Mouse (Mus musculus): ENCODE results near the gene Ints6. TPM values are rescaled to one million over a fixed set of nuclear protein-coding genes. Genes with fewer than 3 reads are reported as not detected.

The Ints6 gene
- total and polyA plus RNA-seq, 3 experiments: 15.9 to 191 (median 145) TPM

DNA sequence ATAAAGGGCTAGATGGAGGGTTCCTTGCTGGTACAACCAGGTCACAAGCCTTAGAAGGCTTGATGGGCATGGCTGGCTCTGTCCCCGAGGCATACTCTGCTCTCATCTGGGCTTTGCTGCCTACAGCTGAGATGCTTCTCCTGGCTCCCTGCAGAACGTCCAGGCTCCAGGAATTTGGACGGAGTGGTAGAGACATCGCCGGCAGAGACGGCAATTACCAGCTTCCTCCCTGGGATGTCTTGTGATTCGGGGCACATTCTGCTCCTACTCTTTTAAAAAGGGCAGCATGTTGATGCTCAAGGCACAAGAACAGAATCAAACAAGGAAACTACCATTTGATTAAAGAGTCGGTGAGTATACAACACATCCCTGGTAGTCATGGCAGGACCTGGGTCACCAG is 97.6 kb downstream of the Ints6 start, which contains the start of gene Serpine3:
Gene Serpine3 (plus strand): TSS at position 301 of the 400 bp plus-strand sequence.
- Histone ChIP-seq H3K4me3 (ENCODE audit: low read depth, low read length) (no peak within 1 kb of the TSS), H3K36me3 (replicated peaks) (no peaks in the 10 kb centered on the region), H3K4me1 (ENCODE audit: insufficient read depth, low read depth, low read length) (no peaks in the 10 kb centered on the region), H3K27me3 (ENCODE audit: insufficient read depth, low read length) (peaks cover 27% of the 10 kb centered on the region), H3K9me3 (replicated peaks) (no peaks in the 10 kb centered on the region)
- DNase-seq (ENCODE audit: low spot score): no peak
- TF ChIP-seq GATA1 (IDR thresholded peaks at IDR 0.05; ENCODE audit: borderline replicate concordance, low read length) (no peak), POLR2AphosphoS5 (IDR thresholded peaks at IDR 0.05; ENCODE audit: insufficient replicate concordance, low read depth, low read length) (no peak), TAL1 (conservative IDR thresholded peaks at IDR 0.05; ENCODE audit: low read depth, low read length) (no peak), GATA2 (IDR thresholded peaks at IDR 0.05; ENCODE audit: borderline replicate concordance, low read depth, low read length) (no peak), CTCF (IDR thresholded peaks at IDR 0.05; ENCODE audit: low read depth, low read length) (no peak)
- ATAC-seq (ENCODE audit: extremely low read depth, insufficient number of reproducible peaks, low FRiP score, poor library complexity, severe bottlenecking): no peak

DNA sequence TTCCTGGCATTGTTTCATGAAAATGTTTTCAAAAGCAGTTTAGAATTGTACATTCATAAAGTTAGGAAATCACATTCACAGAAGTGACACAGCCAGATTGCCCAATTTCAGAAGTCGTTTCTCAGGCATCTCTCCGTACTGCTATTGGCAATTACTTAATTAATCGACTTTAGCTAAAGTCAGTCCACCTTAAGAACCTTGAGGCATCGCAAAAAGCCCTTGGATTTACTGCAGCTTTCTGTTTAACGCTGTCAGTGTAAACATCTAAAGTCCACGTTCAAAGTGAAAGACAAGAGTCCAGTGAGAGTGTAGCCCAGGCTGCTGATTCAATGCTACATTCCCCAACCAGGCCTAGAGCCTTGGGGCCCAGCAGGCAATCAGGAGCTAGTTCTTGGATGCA is 98.6 kb downstream of the Ints6 start:
- TF ChIP-seq GATA2 (IDR thresholded peaks at IDR 0.05; ENCODE audit: borderline replicate concordance, low read depth, low read length): no peak
- TF ChIP-seq POLR2AphosphoS5 (IDR thresholded peaks at IDR 0.05; ENCODE audit: insufficient replicate concordance, low read depth, low read length): no peak
- no peak for TF ChIP-seq TAL1 (conservative IDR thresholded peaks at IDR 0.05; ENCODE audit: low read depth, low read length)
- TF ChIP-seq GATA1 (IDR thresholded peaks at IDR 0.05; ENCODE audit: borderline replicate concordance, low read length): no peak
- no peak for TF ChIP-seq CTCF (IDR thresholded peaks at IDR 0.05; ENCODE audit: low read depth, low read length)
- Histone ChIP-seq H3K36me3 (replicated peaks) (no peaks in the 10 kb centered on the region), H3K4me1 (ENCODE audit: insufficient read depth, low read depth, low read length) (no peaks in the 10 kb centered on the region), H3K9me3 (replicated peaks) (no peaks in the 10 kb centered on the region), H3K27me3 (ENCODE audit: insufficient read depth, low read length) (peaks cover 22% of the 10 kb centered on the region), H3K4me3 (ENCODE audit: low read depth, low read length) (no peak overlapping the region)
- ATAC-seq (ENCODE audit: extremely low read depth, insufficient number of reproducible peaks, low FRiP score, poor library complexity, severe bottlenecking) (no peak), DNase-seq (ENCODE audit: low spot score) (no peak)

DNA sequence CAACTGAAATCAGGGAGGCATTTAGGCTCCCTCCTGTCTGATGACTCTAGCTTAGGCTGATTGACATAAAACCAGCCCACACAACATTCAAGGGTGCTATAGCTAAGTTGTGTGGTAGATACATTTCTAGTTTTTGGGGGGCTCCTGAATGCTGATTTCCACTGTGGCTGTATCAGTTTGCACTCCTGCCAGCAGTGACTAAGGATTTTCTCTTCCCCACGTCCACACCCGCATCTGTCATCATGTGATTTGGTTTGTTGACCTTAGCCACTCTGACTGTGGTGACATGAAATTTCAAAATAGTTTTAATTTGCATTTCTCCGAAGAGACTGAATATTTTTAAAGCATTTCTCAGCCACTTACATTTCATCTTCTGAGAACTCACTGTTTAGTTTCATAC is 103.5 kb downstream of the Ints6 start:
- H3K9me3 ChIP-seq (replicated peaks): no peaks in the 10 kb centered on the region
- H3K4me1 ChIP-seq (ENCODE audit: insufficient read depth, low read depth, low read length): no peaks in the 10 kb centered on the region
- no peak for DNase-seq (ENCODE audit: low spot score)
- ATAC-seq (ENCODE audit: extremely low read depth, insufficient number of reproducible peaks, low FRiP score, poor library complexity, severe bottlenecking): no peak
- no peaks in the 10 kb centered on the region for H3K36me3 ChIP-seq (replicated peaks)
- H3K27me3 ChIP-seq (ENCODE audit: insufficient read depth, low read length): peaks cover 8% of the 10 kb centered on the region; the same call in 1 of the 2 replicates
- no peak for TF ChIP-seq GATA1 (IDR thresholded peaks at IDR 0.05; ENCODE audit: borderline replicate concordance, low read length)
- TF ChIP-seq GATA2 (IDR thresholded peaks at IDR 0.05; ENCODE audit: borderline replicate concordance, low read depth, low read length): no peak
- TF ChIP-seq CTCF (IDR thresholded peaks at IDR 0.05; ENCODE audit: low read depth, low read length): no peak
- TF ChIP-seq POLR2AphosphoS5 (IDR thresholded peaks at IDR 0.05; ENCODE audit: insufficient replicate concordance, low read depth, low read length): no peak
- H3K4me3 ChIP-seq (ENCODE audit: low read depth, low read length): no peak overlapping the region

DNA sequence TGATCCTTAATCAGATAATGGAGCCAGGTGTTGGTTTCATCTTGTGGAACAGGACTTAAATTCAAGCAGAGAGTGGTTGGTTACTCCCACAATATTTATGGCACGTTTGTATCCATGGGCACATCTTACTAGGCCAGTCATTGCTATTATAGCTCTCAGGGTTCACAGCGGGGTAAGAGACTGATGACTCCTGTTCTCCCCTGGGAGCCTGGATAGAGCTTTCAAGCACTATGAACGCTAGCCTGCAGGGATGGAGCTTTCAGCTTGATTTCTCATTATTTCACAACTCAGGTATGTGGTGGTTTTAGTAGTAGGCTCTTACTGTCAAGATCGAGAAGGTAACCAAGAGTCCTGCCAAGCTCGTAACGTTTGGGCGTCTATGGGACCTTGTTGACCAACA is 105.0 kb downstream of the Ints6 start:
- Histone ChIP-seq H3K4me3 (ENCODE audit: low read depth, low read length) (no peak overlapping the region), H3K36me3 (replicated peaks) (no peaks in the 10 kb centered on the region), H3K27me3 (ENCODE audit: insufficient read depth, low read length) (peaks cover 6% of the 10 kb centered on the region; the same call in 1 of the 2 replicates), H3K9me3 (replicated peaks) (no peaks in the 10 kb centered on the region), H3K4me1 (ENCODE audit: insufficient read depth, low read depth, low read length) (no peaks in the 10 kb centered on the region)
- TF ChIP-seq GATA2 (IDR thresholded peaks at IDR 0.05; ENCODE audit: borderline replicate concordance, low read depth, low read length): no peak
- no peak for TF ChIP-seq TAL1 (conservative IDR thresholded peaks at IDR 0.05; ENCODE audit: low read depth, low read length)
- no peak for TF ChIP-seq GATA1 (IDR thresholded peaks at IDR 0.05; ENCODE audit: borderline replicate concordance, low read length)
- no peak for TF ChIP-seq CTCF (IDR thresholded peaks at IDR 0.05; ENCODE audit: low read depth, low read length)
- no peak for TF ChIP-seq POLR2AphosphoS5 (IDR thresholded peaks at IDR 0.05; ENCODE audit: insufficient replicate concordance, low read depth, low read length)
- ATAC-seq (ENCODE audit: extremely low read depth, insufficient number of reproducible peaks, low FRiP score, poor library complexity, severe bottlenecking) (no peak), DNase-seq (ENCODE audit: low spot score) (no peak)

DNA sequence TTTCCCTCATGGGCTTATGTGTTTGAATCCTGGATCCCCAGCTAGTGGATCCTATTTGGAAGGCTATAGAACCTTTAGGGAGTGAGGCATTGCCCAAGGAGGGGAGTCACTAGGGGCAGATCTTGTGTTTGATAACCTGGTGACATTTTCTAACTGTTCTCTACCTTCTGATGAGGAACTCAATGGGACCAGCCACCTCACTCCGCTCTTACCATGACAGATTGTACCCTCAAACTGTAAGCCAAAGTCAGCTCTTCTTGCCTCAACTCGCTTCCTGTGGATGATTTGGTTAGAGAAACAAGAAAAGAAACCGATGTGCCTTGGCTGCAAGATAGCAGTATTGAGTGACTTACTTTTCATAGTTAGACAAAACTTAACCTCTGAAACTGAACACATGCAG is 109.2 kb downstream of the Ints6 start:
- H3K9me3 ChIP-seq (replicated peaks): no peaks in the 10 kb centered on the region
- TF ChIP-seq GATA1 (IDR thresholded peaks at IDR 0.05; ENCODE audit: borderline replicate concordance, low read length) (no peak), GATA2 (IDR thresholded peaks at IDR 0.05; ENCODE audit: borderline replicate concordance, low read depth, low read length) (no peak), POLR2AphosphoS5 (IDR thresholded peaks at IDR 0.05; ENCODE audit: insufficient replicate concordance, low read depth, low read length) (no peak), CTCF (IDR thresholded peaks at IDR 0.05; ENCODE audit: low read depth, low read length) (no peak), TAL1 (conservative IDR thresholded peaks at IDR 0.05; ENCODE audit: low read depth, low read length) (no peak)
- no peak overlapping the region for H3K4me3 ChIP-seq (ENCODE audit: low read depth, low read length)
- H3K4me1 ChIP-seq (ENCODE audit: insufficient read depth, low read depth, low read length): no peaks in the 10 kb centered on the region
- ATAC-seq (ENCODE audit: extremely low read depth, insufficient number of reproducible peaks, low FRiP score, poor library complexity, severe bottlenecking) (no peak), DNase-seq (ENCODE audit: low spot score) (no peak)
- 0 out of 2 replicates have a peak, but pooled peaks cover 3% of the 10 kb centered on the region for H3K27me3 ChIP-seq (ENCODE audit: insufficient read depth, low read length)
- no peaks in the 10 kb centered on the region for H3K36me3 ChIP-seq (replicated peaks)

DNA sequence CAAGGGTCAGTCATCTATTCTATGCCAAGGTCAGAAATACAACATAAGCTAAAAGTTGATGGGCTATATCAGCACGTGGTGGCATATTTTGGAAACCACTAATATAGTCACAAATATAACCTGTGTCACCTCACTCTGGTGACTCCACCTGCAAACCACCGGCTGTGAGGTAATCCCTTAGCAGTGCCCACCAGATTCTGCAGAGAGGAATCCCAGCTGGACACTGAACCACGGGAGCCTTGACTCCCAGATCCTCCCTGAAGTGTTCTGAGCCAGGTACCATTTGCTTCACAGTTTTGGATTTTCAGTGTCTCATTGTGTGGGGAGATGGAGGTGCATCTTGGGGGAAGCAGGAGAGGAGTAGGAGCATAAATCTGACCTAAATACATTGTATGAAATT is 110.6 kb downstream of the Ints6 start:
- Histone ChIP-seq H3K4me1 (ENCODE audit: insufficient read depth, low read depth, low read length) (no peaks in the 10 kb centered on the region), H3K4me3 (ENCODE audit: low read depth, low read length) (no peak overlapping the region), H3K36me3 (replicated peaks) (no peaks in the 10 kb centered on the region), H3K27me3 (ENCODE audit: insufficient read depth, low read length) (0 out of 2 replicates have a peak, but pooled peaks cover 3% of the 10 kb centered on the region), H3K9me3 (replicated peaks) (no peaks in the 10 kb centered on the region)
- no peak for DNase-seq (ENCODE audit: low spot score)
- no peak for ATAC-seq (ENCODE audit: extremely low read depth, insufficient number of reproducible peaks, low FRiP score, poor library complexity, severe bottlenecking)
- TF ChIP-seq GATA1 (IDR thresholded peaks at IDR 0.05; ENCODE audit: borderline replicate concordance, low read length) (no peak), TAL1 (conservative IDR thresholded peaks at IDR 0.05; ENCODE audit: low read depth, low read length) (no peak), CTCF (IDR thresholded peaks at IDR 0.05; ENCODE audit: low read depth, low read length) (no peak), POLR2AphosphoS5 (IDR thresholded peaks at IDR 0.05; ENCODE audit: insufficient replicate concordance, low read depth, low read length) (no peak), GATA2 (IDR thresholded peaks at IDR 0.05; ENCODE audit: borderline replicate concordance, low read depth, low read length) (no peak)

All from G1E (cell line).